Mouse (Mus musculus): ENCODE data around the gene Pbld2. TPM values are rescaled to one million over a fixed set of nuclear protein-coding genes. Genes with fewer than 3 reads are reported as not detected.
"Not testable (repeated sequence)": the region's sequence is repeated elsewhere in the genome, so short reads cannot be mapped to it uniquely, and the experiment has no call there.

Gene Pbld2
- polyA plus RNA-seq, 1 experiment from 2014 or later = 1.4 TPM

GRCm38 (mm10) chr10:63049106-63049505 is 25.0 kb downstream of the Pbld2 start:
- no peak overlapping the region for H3K27ac ChIP-seq (ENCODE audit: low read depth, low read length)
- H3K4me1 ChIP-seq (ENCODE audit: control insufficient read depth, insufficient read depth, low read length) = no peaks in the 10 kb centered on the region
- no peaks in the 10 kb centered on the region for H3K27me3 ChIP-seq (ENCODE audit: control insufficient read depth, insufficient read depth, low read length)
- ATAC-seq (ENCODE audit: insufficient read depth, low FRiP score, low TSS enrichment) = no peak
- H3K4me2 ChIP-seq (ENCODE audit: low read depth) = no peak overlapping the region
- H3K36me3 ChIP-seq (ENCODE audit: control insufficient read depth, insufficient read depth, low read length) = no peaks in the 10 kb centered on the region
- DNase-seq (ENCODE audit: low spot score) = no peak
- H3K9ac ChIP-seq (ENCODE audit: low read length) = no peak overlapping the region
- H3K4me3 ChIP-seq (ENCODE audit: low read depth, low read length) = no peak overlapping the region
- WGBS = 92% methylated on average over 1 of the region's 2 CpGs
- no peaks in the 10 kb centered on the region for H3K9me3 ChIP-seq (ENCODE audit: control insufficient read depth, low read length)

GRCm38 (mm10) chr10:63051267-63051666 is 27.2 kb downstream of the Pbld2 start:
- H3K27ac ChIP-seq (ENCODE audit: low read depth, low read length) = no peak overlapping the region
- H3K9me3 ChIP-seq (ENCODE audit: control insufficient read depth, low read length) = no peaks in the 10 kb centered on the region
- no peaks in the 10 kb centered on the region for H3K27me3 ChIP-seq (ENCODE audit: control insufficient read depth, insufficient read depth, low read length)
- no peaks in the 10 kb centered on the region for H3K36me3 ChIP-seq (ENCODE audit: control insufficient read depth, insufficient read depth, low read length)
- H3K4me1 ChIP-seq (ENCODE audit: control insufficient read depth, insufficient read depth, low read length) = no peaks in the 10 kb centered on the region
- no peak overlapping the region for H3K4me3 ChIP-seq (ENCODE audit: low read depth, low read length)
- no peak overlapping the region for H3K9ac ChIP-seq (ENCODE audit: low read length)
- no peak overlapping the region for H3K4me2 ChIP-seq (ENCODE audit: low read depth)
- DNase-seq (ENCODE audit: low spot score) (no peak), ATAC-seq (ENCODE audit: insufficient read depth, low FRiP score, low TSS enrichment) (no peak)
- WGBS = 77% methylated on average over 7 of the region's 7 CpGs

- Histone ChIP-seq H3K9ac (ENCODE audit: low read length) (no peak overlapping the region), H3K4me2 (ENCODE audit: low read depth) (no peak overlapping the region), H3K27me3 (ENCODE audit: control insufficient read depth, insufficient read depth, low read length) (no peaks in the 10 kb centered on the region), H3K36me3 (ENCODE audit: control insufficient read depth, insufficient read depth, low read length) (no peaks in the 10 kb centered on the region), H3K9me3 (ENCODE audit: control insufficient read depth, low read length) (no peaks in the 10 kb centered on the region), H3K4me3 (ENCODE audit: low read depth, low read length) (no peak overlapping the region), H3K4me1 (ENCODE audit: control insufficient read depth, insufficient read depth, low read length) (no peaks in the 10 kb centered on the region), H3K27ac (ENCODE audit: low read depth, low read length) (no peak overlapping the region)
- WGBS = 77% methylated on average over 6 of the region's 6 CpGs
- no peak for DNase-seq (ENCODE audit: low spot score)
- no peak for ATAC-seq (ENCODE audit: insufficient read depth, low FRiP score, low TSS enrichment)
Measured at GRCm38 (mm10) chr10:63052011-63052410, 27.9 kb downstream of the Pbld2 start.

GRCm38 (mm10) chr10:63053007-63053406 is 28.9 kb downstream of the Pbld2 start:
- Histone ChIP-seq H3K4me2 (ENCODE audit: low read depth) (no peak overlapping the region), H3K4me1 (ENCODE audit: control insufficient read depth, insufficient read depth, low read length) (no peaks in the 10 kb centered on the region), H3K4me3 (ENCODE audit: low read depth, low read length) (no peak overlapping the region), H3K27me3 (ENCODE audit: control insufficient read depth, insufficient read depth, low read length) (no peaks in the 10 kb centered on the region), H3K27ac (ENCODE audit: low read depth, low read length) (no peak overlapping the region), H3K9me3 (ENCODE audit: control insufficient read depth, low read length) (no peaks in the 10 kb centered on the region), H3K36me3 (ENCODE audit: control insufficient read depth, insufficient read depth, low read length) (no peaks in the 10 kb centered on the region), H3K9ac (ENCODE audit: low read length) (no peak overlapping the region)
- no peak for ATAC-seq (ENCODE audit: insufficient read depth, low FRiP score, low TSS enrichment)
- 61% methylated on average over 6 of the region's 6 CpGs for WGBS
- no peak for DNase-seq (ENCODE audit: low spot score)

GRCm38 (mm10) chr10:63054071-63054470 is 30.0 kb downstream of the Pbld2 start:
- not testable (repeated sequence) for H3K36me3 ChIP-seq (ENCODE audit: control insufficient read depth, insufficient read depth, low read length); H3K9ac ChIP-seq (ENCODE audit: low read length); H3K4me1 ChIP-seq (ENCODE audit: control insufficient read depth, insufficient read depth, low read length); H3K27me3 ChIP-seq (ENCODE audit: control insufficient read depth, insufficient read depth, low read length); H3K4me2 ChIP-seq (ENCODE audit: low read depth); H3K27ac ChIP-seq (ENCODE audit: low read depth, low read length); ATAC-seq (ENCODE audit: insufficient read depth, low FRiP score, low TSS enrichment); DNase-seq (ENCODE audit: low spot score); H3K9me3 ChIP-seq (ENCODE audit: control insufficient read depth, low read length); H3K4me3 ChIP-seq (ENCODE audit: low read depth, low read length)
- 86% methylated on average over 6 of the region's 6 CpGs for WGBS

- H3K27me3 ChIP-seq (ENCODE audit: control insufficient read depth, insufficient read depth, low read length) = no peaks in the 10 kb centered on the region
- no peak overlapping the region for H3K27ac ChIP-seq (ENCODE audit: low read depth, low read length)
- H3K4me1 ChIP-seq (ENCODE audit: control insufficient read depth, insufficient read depth, low read length) = no peaks in the 10 kb centered on the region
- 77% methylated on average over 2 of the region's 2 CpGs for WGBS
- DNase-seq (ENCODE audit: low spot score) (no peak), ATAC-seq (ENCODE audit: insufficient read depth, low FRiP score, low TSS enrichment) (no peak)
- H3K4me2 ChIP-seq (ENCODE audit: low read depth) = no peak overlapping the region
- H3K36me3 ChIP-seq (ENCODE audit: control insufficient read depth, insufficient read depth, low read length) = no peaks in the 10 kb centered on the region
- no peak overlapping the region for H3K4me3 ChIP-seq (ENCODE audit: low read depth, low read length)
- H3K9me3 ChIP-seq (ENCODE audit: control insufficient read depth, low read length) = no peaks in the 10 kb centered on the region
- H3K9ac ChIP-seq (ENCODE audit: low read length) = no peak overlapping the region
Measured at GRCm38 (mm10) chr10:63054586-63054985, 30.5 kb downstream of the Pbld2 start.

GRCm38 (mm10) chr10:63056966-63057750 is 33.0 kb downstream of the Pbld2 start:
- Histone ChIP-seq H3K9me3 (ENCODE audit: control insufficient read depth, low read length) (no peaks in the 10 kb centered on the region), H3K9ac (ENCODE audit: low read length) (no peak overlapping the region), H3K36me3 (ENCODE audit: control insufficient read depth, insufficient read depth, low read length) (no peaks in the 10 kb centered on the region), H3K4me2 (ENCODE audit: low read depth) (no peak overlapping the region), H3K27me3 (ENCODE audit: control insufficient read depth, insufficient read depth, low read length) (no peaks in the 10 kb centered on the region), H3K4me1 (ENCODE audit: control insufficient read depth, insufficient read depth, low read length) (no peaks in the 10 kb centered on the region), H3K4me3 (ENCODE audit: low read depth, low read length) (no peak overlapping the region), H3K27ac (ENCODE audit: low read depth, low read length) (no peak overlapping the region)
- DNase-seq (ENCODE audit: low spot score) (no peak), ATAC-seq (ENCODE audit: insufficient read depth, low FRiP score, low TSS enrichment) (no peak)
- 39% methylated on average over 23 of the region's 24 CpGs for WGBS

GRCm38 (mm10) chr10:63059862-63060261 is 35.7 kb downstream of the Pbld2 start, which contains the start of gene Pbld1:
Gene Pbld1, plus strand, starts transcription at chr10:63060162.
- H3K9me3 ChIP-seq (ENCODE audit: control insufficient read depth, low read length) = no peaks in the 10 kb centered on the region
- 89% methylated on average over 2 of the region's 2 CpGs for WGBS
- H3K4me1 ChIP-seq (ENCODE audit: control insufficient read depth, insufficient read depth, low read length) = no peaks in the 10 kb centered on the region
- no peak within 1 kb of the TSS for H3K27ac ChIP-seq (ENCODE audit: low read depth, low read length)
- H3K36me3 ChIP-seq (ENCODE audit: control insufficient read depth, insufficient read depth, low read length) = no peaks in the 10 kb centered on the region
- no peak within 1 kb of the TSS for H3K4me2 ChIP-seq (ENCODE audit: low read depth)
- DNase-seq (ENCODE audit: low spot score) (no peak), ATAC-seq (ENCODE audit: insufficient read depth, low FRiP score, low TSS enrichment) (no peak)
- H3K4me3 ChIP-seq (ENCODE audit: low read depth, low read length) = no peak within 1 kb of the TSS
- H3K9ac ChIP-seq (ENCODE audit: low read length) = no peak within 1 kb of the TSS
- H3K27me3 ChIP-seq (ENCODE audit: control insufficient read depth, insufficient read depth, low read length) = no peaks in the 10 kb centered on the region

GRCm38 (mm10) chr10:63060406-63060805 is 36.3 kb downstream of the Pbld2 start:
- no peaks in the 10 kb centered on the region for H3K27me3 ChIP-seq (ENCODE audit: control insufficient read depth, insufficient read depth, low read length)
- H3K27ac ChIP-seq (ENCODE audit: low read depth, low read length) = no peak overlapping the region
- H3K4me2 ChIP-seq (ENCODE audit: low read depth) = no peak overlapping the region
- no peaks in the 10 kb centered on the region for H3K9me3 ChIP-seq (ENCODE audit: control insufficient read depth, low read length)
- no peaks in the 10 kb centered on the region for H3K36me3 ChIP-seq (ENCODE audit: control insufficient read depth, insufficient read depth, low read length)
- WGBS = 82% methylated on average over 11 of the region's 11 CpGs
- ATAC-seq (ENCODE audit: insufficient read depth, low FRiP score, low TSS enrichment) (no peak), DNase-seq (ENCODE audit: low spot score) (no peak)
- H3K9ac ChIP-seq (ENCODE audit: low read length) = no peak overlapping the region
- no peak overlapping the region for H3K4me3 ChIP-seq (ENCODE audit: low read depth, low read length)
- no peaks in the 10 kb centered on the region for H3K4me1 ChIP-seq (ENCODE audit: control insufficient read depth, insufficient read depth, low read length)
